Mouse (Mus musculus): ENCODE results near the gene Gm597.

Gm597 gene

GRCm38 (mm10) chr1:28780152-28780551, at the start of gene Gm597:
TSS of gene Gm597 (minus strand) at chr1:28780252.
- no peak for DNase-seq (ENCODE audit: inconsistent ontology term)

GRCm38 (mm10) chr1:28807689-28808088, 27.6 kb upstream of the Gm597 start:
- no peak for DNase-seq (ENCODE audit: inconsistent ontology term)

- DNase-seq (ENCODE audit: inconsistent ontology term), result no peak
Observed at GRCm38 (mm10) chr1:28806618-28807017, 26.6 kb upstream of the Gm597 start.

- no peak for DNase-seq (ENCODE audit: inconsistent ontology term)
Observed at GRCm38 (mm10) chr1:28800881-28801280, 20.8 kb upstream of the Gm597 start.

Measured in Muller cell, postnatal 12 days (primary cell).